Mouse (Mus musculus) hindbrain, embryonic 14.5 days (tissue): ENCODE data around the gene Exoc6. TPM values are rescaled to one million over a fixed set of nuclear protein-coding genes. Genes with fewer than 3 reads are reported as not detected.

ENCODE experiments used
- ATAC-seq: fragments of 200-750 bp; cut with Nextera tagmentation; 2 replicates; pipeline ENCODE4 v1.8.0; 2017; ENCODE audit warnings: moderate number of reproducible peaks, mild to moderate bottlenecking, moderate TSS enrichment, moderate library complexity; ENCODE audit not compliant: low FRiP score
- DNase-seq: peaks from one replicate; pipeline ENCODE4 v3.0.0-alpha.2; 2015; ENCODE audit warnings: low spot score
- H3K27ac ChIP-seq: fragments of 300-500 bp; sonication (generic); 2 replicates; pipeline ENCODE4 v1.5.1; 2014; ENCODE audit warnings: mild to moderate bottlenecking, moderate library complexity
- H3K27me3 ChIP-seq: fragments of 300-500 bp; sonication (generic); 2 replicates; pipeline ENCODE4 v1.6.1; 2014; ENCODE audit warnings: mild to moderate bottlenecking, low read length, mixed read lengths; ENCODE audit not compliant: control insufficient read depth, insufficient read depth
- H3K36me3 ChIP-seq: fragments of 300-500 bp; sonication (generic); replicated peaks from 2 replicates; pipeline ENCODE4 v1.6.1; 2014; ENCODE audit not compliant: control insufficient read depth, insufficient read depth
- H3K4me1 ChIP-seq: fragments of 300-500 bp; sonication (generic); replicated peaks from 2 replicates; pipeline ENCODE4 v1.6.1; 2014; ENCODE audit warnings: antibody characterized with exemption, low read length, mixed read lengths; ENCODE audit not compliant: control insufficient read depth, insufficient read depth
- H3K4me2 ChIP-seq: fragments of 300-500 bp; sonication (generic); replicated peaks from 2 replicates; pipeline ENCODE4 v1.6.1; 2014; ENCODE audit warnings: mild to moderate bottlenecking, moderate library complexity
- H3K4me3 ChIP-seq: fragments of 300-500 bp; sonication (generic); replicated peaks from 2 replicates; pipeline ENCODE4 v1.5.1; 2014; ENCODE audit warnings: mild to moderate bottlenecking, low read length
- H3K9ac ChIP-seq: fragments of 300-500 bp; sonication (generic); 2 replicates; pipeline ENCODE4 v1.6.1; 2014
- H3K9me3 ChIP-seq: fragments of 300-500 bp; sonication (generic); 2 replicates; pipeline ENCODE4 v1.6.1; 2016; ENCODE audit warnings: low read length; ENCODE audit not compliant: control insufficient read depth
- WGBS: fragments of 180-500 bp; shearing (Covaris S2); extraction: QIAGEN DNeasy Blood & Tissue Kit; methylation state at CpG from one replicate; pipeline ENCODE4 v1.1.7; 2014; 5-methylcytosine and 5-hydroxymethylcytosine counted together
- polyA plus RNA-seq: library from polyadenylated mRNA; unstranded; fragments of >200 nt; fragmentation: Nextera tagmentation; extraction: Ambion mirVana; gene quantifications from 2 replicates; pipeline ENCODE4 v1.2.1, GENCODE M21; 2014

Gene Exoc6
- polyA plus RNA-seq, 1 experiment from 2014 or later, result 25.5 TPM

DNA sequence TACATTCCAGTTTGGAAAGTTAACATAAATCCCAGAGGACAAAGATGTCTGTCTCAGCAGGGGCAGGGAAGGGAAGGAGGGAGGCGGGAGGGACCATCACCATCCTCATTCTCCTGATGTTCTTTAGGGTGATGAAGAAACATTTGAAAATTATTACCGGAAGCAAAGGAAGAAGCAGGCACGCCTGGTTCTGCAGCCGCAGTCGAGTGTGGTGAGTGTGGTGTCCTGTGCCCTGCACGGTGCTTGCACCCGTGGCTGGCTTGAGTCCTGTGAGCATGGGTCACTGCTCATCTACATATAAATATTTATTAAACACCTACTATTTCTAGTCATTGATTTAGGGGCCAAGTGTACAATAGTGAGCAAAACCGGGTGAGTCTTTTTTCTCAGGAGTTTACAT, 35.5 kb downstream of the Exoc6 start:
- Histone ChIP-seq H3K4me2 (no peak overlapping the region), H3K4me1 (no peaks in the 10 kb centered on the region), H3K36me3 (no peaks in the 10 kb centered on the region), H3K27ac (no peak overlapping the region), H3K4me3 (no peak overlapping the region), H3K9me3 (no peaks in the 10 kb centered on the region), H3K27me3 (no peaks in the 10 kb centered on the region), H3K9ac (no peak overlapping the region)
- DNase-seq, result no peak
- 73% methylated on average over 8 of the region's 8 CpGs for WGBS
- no peak for ATAC-seq

DNA sequence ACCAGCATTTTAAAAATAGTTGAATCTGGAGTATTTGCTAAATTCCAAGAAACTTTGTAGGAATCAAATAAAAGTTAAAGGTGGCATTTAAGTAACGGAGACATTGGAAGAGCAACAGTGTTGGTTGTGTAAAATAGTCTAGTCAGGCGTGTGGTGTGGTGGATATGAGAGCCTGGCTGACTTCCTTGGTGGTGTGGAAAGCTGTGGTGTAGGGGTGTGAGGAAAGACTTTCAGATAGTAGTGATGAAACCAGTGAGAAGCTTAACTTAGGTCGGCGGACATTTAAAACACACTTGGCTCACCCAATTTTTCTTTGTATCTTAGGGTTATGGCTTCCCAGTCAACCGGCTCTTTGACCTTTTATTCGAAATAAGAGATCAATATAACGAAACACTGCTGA, 40.3 kb downstream of the Exoc6 start:
- DNase-seq (no peak), ATAC-seq (no peak)
- Histone ChIP-seq H3K4me1 (no peaks in the 10 kb centered on the region), H3K9me3 (no peaks in the 10 kb centered on the region), H3K27ac (no peak overlapping the region), H3K9ac (no peak overlapping the region), H3K27me3 (no peaks in the 10 kb centered on the region), H3K36me3 (peaks cover 8% of the 10 kb centered on the region), H3K4me2 (no peak overlapping the region), H3K4me3 (no peak overlapping the region)
- WGBS, result 93% methylated on average over 7 of the region's 7 CpGs

- peak; percentile 66; the same call in 1 of the 2 replicates for ATAC-seq
- DNase-seq, result peak; percentile 78
- H3K9ac ChIP-seq, result no peak overlapping the region
- WGBS, result 41% methylated on average over 22 of the region's 22 CpGs
- H3K4me1 ChIP-seq, result no peaks in the 10 kb centered on the region
- H3K4me3 ChIP-seq, result no peak overlapping the region
- H3K27ac ChIP-seq, result no peak overlapping the region
- H3K27me3 ChIP-seq, result no peaks in the 10 kb centered on the region
- H3K9me3 ChIP-seq, result no peaks in the 10 kb centered on the region
- H3K4me2 ChIP-seq, result peak overlapping the region; percentile 32
- H3K36me3 ChIP-seq, result no peaks in the 10 kb centered on the region
These were observed 52.0 kb downstream of the Exoc6 start for GRCm38 (mm10) chr19:37601968-37602848.

GRCm38 (mm10) chr19:37609991-37610390, 59.8 kb downstream of the Exoc6 start:
- Histone ChIP-seq H3K4me3 (no peak overlapping the region), H3K36me3 (peaks cover 6% of the 10 kb centered on the region; the same call in 1 of the 2 replicates), H3K4me1 (no peaks in the 10 kb centered on the region), H3K27me3 (no peaks in the 10 kb centered on the region), H3K27ac (no peak overlapping the region), H3K9me3 (no peaks in the 10 kb centered on the region), H3K9ac (no peak overlapping the region), H3K4me2 (no peak overlapping the region)
- 65% methylated on average over 7 of the region's 7 CpGs for WGBS
- ATAC-seq (no peak), DNase-seq (no peak)

DNA sequence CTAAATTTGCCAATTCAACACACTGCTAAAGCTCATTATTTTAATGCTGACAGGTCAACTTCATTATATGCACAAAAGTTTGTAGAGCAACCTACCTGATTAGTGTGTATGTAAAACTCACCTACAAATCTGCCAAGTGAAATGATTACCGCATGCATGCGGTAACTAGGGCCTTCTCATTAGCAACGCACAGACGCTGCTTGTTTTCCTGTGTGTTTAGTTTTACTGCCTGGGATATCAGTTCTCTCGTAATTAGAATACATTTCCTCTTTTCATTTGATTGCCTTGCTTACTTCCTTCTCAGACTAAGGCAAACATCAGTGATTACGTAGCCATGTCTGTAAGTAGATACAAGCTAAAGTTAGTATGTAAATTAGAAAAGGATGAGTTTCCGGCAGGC, 62.7 kb downstream of the Exoc6 start:
- peaks cover 6% of the 10 kb centered on the region; the same call in 1 of the 2 replicates for H3K36me3 ChIP-seq
- no peaks in the 10 kb centered on the region for H3K27me3 ChIP-seq
- 84% methylated on average over 7 of the region's 7 CpGs for WGBS
- H3K9ac ChIP-seq, result no peak overlapping the region
- no peaks in the 10 kb centered on the region for H3K9me3 ChIP-seq
- no peak overlapping the region for H3K4me3 ChIP-seq
- ATAC-seq, result no peak
- no peak overlapping the region for H3K27ac ChIP-seq
- DNase-seq, result no peak
- H3K4me1 ChIP-seq, result no peaks in the 10 kb centered on the region
- H3K4me2 ChIP-seq, result no peak overlapping the region

- no peaks in the 10 kb centered on the region for H3K36me3 ChIP-seq
- no peaks in the 10 kb centered on the region for H3K4me1 ChIP-seq
- H3K9me3 ChIP-seq, result no peaks in the 10 kb centered on the region
- WGBS, result 63% methylated on average over 4 of the region's 4 CpGs
- DNase-seq (no peak), ATAC-seq (no peak)
- no peak overlapping the region for H3K9ac ChIP-seq
- H3K27ac ChIP-seq, result no peak overlapping the region
- H3K4me3 ChIP-seq, result no peak overlapping the region
- H3K4me2 ChIP-seq, result no peak overlapping the region
- no peaks in the 10 kb centered on the region for H3K27me3 ChIP-seq
These were observed 64.9 kb downstream of the Exoc6 start for GRCm38 (mm10) chr19:37615039-37615630.

DNA sequence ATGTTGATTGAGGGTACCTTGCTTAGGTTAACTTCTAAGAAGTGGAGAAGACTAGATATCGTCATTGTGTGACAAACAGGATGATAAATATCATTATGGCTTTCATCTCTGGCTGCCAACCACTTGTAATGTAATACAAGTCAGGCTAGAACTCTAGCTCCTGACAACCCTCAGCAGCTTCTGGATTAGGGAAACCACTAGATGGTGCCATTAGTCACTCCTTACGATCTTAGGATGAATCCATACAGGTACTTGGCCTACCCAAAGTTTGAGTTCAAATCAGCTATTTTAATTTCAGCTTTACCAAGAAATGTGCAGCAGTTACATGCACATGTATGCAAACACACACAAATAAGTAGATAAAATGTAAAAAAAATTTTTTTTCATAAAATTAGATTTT, 97.8 kb downstream of the Exoc6 start:
- no peaks in the 10 kb centered on the region for H3K36me3 ChIP-seq
- no peaks in the 10 kb centered on the region for H3K9me3 ChIP-seq
- no peaks in the 10 kb centered on the region for H3K27me3 ChIP-seq
- no peak overlapping the region for H3K9ac ChIP-seq
- no peaks in the 10 kb centered on the region for H3K4me1 ChIP-seq
- DNase-seq (no peak), ATAC-seq (no peak)
- no peak overlapping the region for H3K4me3 ChIP-seq
- 56% methylated on average over 2 of the region's 2 CpGs for WGBS
- no peak overlapping the region for H3K4me2 ChIP-seq
- H3K27ac ChIP-seq, result no peak overlapping the region

- Histone ChIP-seq H3K9me3 (no peaks in the 10 kb centered on the region), H3K4me1 (no peaks in the 10 kb centered on the region), H3K4me3 (no peak overlapping the region), H3K36me3 (no peaks in the 10 kb centered on the region), H3K4me2 (no peak overlapping the region), H3K27ac (no peak overlapping the region), H3K27me3 (no peaks in the 10 kb centered on the region), H3K9ac (no peak overlapping the region)
- WGBS, result 78% methylated on average over 2 of the region's 2 CpGs
- DNase-seq (no peak), ATAC-seq (no peak)
These were observed 100.3 kb downstream of the Exoc6 start for GRCm38 (mm10) chr19:37650526-37650925.

GRCm38 (mm10) chr19:37654012-37654411, 103.8 kb downstream of the Exoc6 start:
- H3K4me2 ChIP-seq, result no peak overlapping the region
- 28% methylated on average over 5 of the region's 5 CpGs for WGBS
- no peaks in the 10 kb centered on the region for H3K4me1 ChIP-seq
- ATAC-seq (no peak), DNase-seq (no peak)
- H3K27me3 ChIP-seq, result no peaks in the 10 kb centered on the region
- no peaks in the 10 kb centered on the region for H3K9me3 ChIP-seq
- H3K27ac ChIP-seq, result no peak overlapping the region
- H3K9ac ChIP-seq, result no peak overlapping the region
- no peak overlapping the region for H3K4me3 ChIP-seq
- no peaks in the 10 kb centered on the region for H3K36me3 ChIP-seq
